Mouse (Mus musculus): ENCODE results near the gene Srcap.
A peak's percentile ranks its signal among the peaks of the same experiment; 100 is the strongest.

GRCm38 (mm10) chr7:127588011-127588871, 76.5 kb downstream of the Srcap start, which contains the start of the genes Ccdc189 and Rnf40:
- no peak for TF ChIP-seq CTCF (IDR thresholded peaks at IDR 0.05; ENCODE audit: borderline replicate concordance, insufficient read depth, low read length)
- TF ChIP-seq POLR2A (IDR thresholded peaks at IDR 0.05; ENCODE audit: low read depth, low read length): peak; percentile 81

Data from embryonic fibroblast, embryonic 13.5 days (primary cell).